Mouse (Mus musculus): Measurements from ENCODE around the gene Hist1h1b. TPM values are rescaled to one million over a fixed set of nuclear protein-coding genes. Genes with fewer than 3 reads are reported as not detected.

Hist1h1b gene
- total RNA-seq, 1 experiment from 2014 or later: 48.9 TPM

Small RNA genes within 50 kb of the gene (microRNA-seq; reads per million reads assigned to microRNA genes)
- gene Gm19658: 0 reads per million in 2 experiments
- gene Gm44346: 0 reads per million in 2 experiments
- gene Gm44454: 0 to 0.34 reads per million in 2 experiments

Other genes starting within 250 kb of the Hist1h1b start
- 19.8 and 28.4 TPM in 2 replicates for gene Zkscan8, start 249.5 kb downstream of the Hist1h1b start, total RNA-seq (2021)
- gene Olfr1366, start 237.8 kb downstream of the Hist1h1b start, total RNA-seq (2021): not detected in 2 replicates
- not detected in 2 replicates for gene Olfr1535, start 220.7 kb downstream of the Hist1h1b start, total RNA-seq (2021)
- not detected in 2 replicates for gene Olfr1364, start 198.9 kb downstream of the Hist1h1b start, total RNA-seq (2021)
- not detected in 2 replicates for gene Olfr1362, start 166.6 kb downstream of the Hist1h1b start, total RNA-seq (2021)
- not detected in 2 replicates for gene Olfr11, start 138.1 kb downstream of the Hist1h1b start, total RNA-seq (2021)
- not detected in 2 replicates for gene Olfr1361, start 117.2 kb downstream of the Hist1h1b start, total RNA-seq (2021)
- gene Olfr1360, start 103.2 kb downstream of the Hist1h1b start, total RNA-seq (2021): not detected in 2 replicates
- not detected in 2 replicates for gene Olfr1359, start 82.5 kb downstream of the Hist1h1b start, total RNA-seq (2021)
- gene Hist1h2bl, start 64.5 kb downstream of the Hist1h1b start, total RNA-seq (2021): 91.0 and 102 TPM in 2 replicates
- 9.0 and 60.3 TPM in 2 replicates for gene Hist1h2ai, start 64.2 kb downstream of the Hist1h1b start, total RNA-seq (2021)
- gene Hist1h3h, start 63.0 kb downstream of the Hist1h1b start, total RNA-seq (2021): 105 and 138 TPM in 2 replicates
- gene Hist1h2bm, start 58.6 kb downstream of the Hist1h1b start, total RNA-seq (2021): 26.4 and 32.4 TPM in 2 replicates
- 20.5 and 22.8 TPM in 2 replicates for gene Hist1h4j, start 45.6 kb downstream of the Hist1h1b start, total RNA-seq (2021)
- gene Hist1h4k, start 30.1 kb downstream of the Hist1h1b start, total RNA-seq (2021): 152 and 260 TPM in 2 replicates
- gene Hist1h2ak, start 26.8 kb downstream of the Hist1h1b start, total RNA-seq (2021): 28.8 and 39.5 TPM in 2 replicates
- 52.6 and 54.5 TPM in 2 replicates for gene Hist1h2bn, start 26.5 kb downstream of the Hist1h1b start, total RNA-seq (2021)
- gene Hist1h3i, start 2.7 kb upstream of the Hist1h1b start, total RNA-seq (2021): 122 and 132 TPM in 2 replicates
- gene Hist1h2an, start 6.6 kb upstream of the Hist1h1b start, total RNA-seq (2021): 17.4 and 21.1 TPM in 2 replicates
- gene Hist1h2bp, start 6.8 kb upstream of the Hist1h1b start, total RNA-seq (2021): 37.8 and 38.3 TPM in 2 replicates
- 40.4 and 87.7 TPM in 2 replicates for gene Hist1h2bq, start 29.6 kb upstream of the Hist1h1b start, total RNA-seq (2021)
- gene Hist1h2ao, start 29.8 kb upstream of the Hist1h1b start, total RNA-seq (2021): 56.7 and 173 TPM in 2 replicates
- gene Hist1h4m, start 31.1 kb upstream of the Hist1h1b start, total RNA-seq (2021): 279 and 356 TPM in 2 replicates
- 43.4 and 51.9 TPM in 2 replicates for gene Hist1h4n, start 51.6 kb upstream of the Hist1h1b start, total RNA-seq (2021)
- gene Hist1h2ap, start 52.9 kb upstream of the Hist1h1b start, total RNA-seq (2021): 4.5 and 108 TPM in 2 replicates
- gene Hist1h2br, start 53.1 kb upstream of the Hist1h1b start, total RNA-seq (2021): 39.7 and 86.5 TPM in 2 replicates
- gene Zfp184, start 164.5 kb upstream of the Hist1h1b start, total RNA-seq (2021): 2.0 and 2.1 TPM in 2 replicates
- not detected in 2 replicates for gene Pom121l2, start 200.6 kb upstream of the Hist1h1b start, total RNA-seq (2021)
- gene Prss16, start 229.1 kb upstream of the Hist1h1b start, total RNA-seq (2021): not detected in 2 replicates

All from adrenal gland, postnatal 25 days (tissue).